Mouse (Mus musculus) cerebellum, postnatal 25 days (tissue): ENCODE data around the gene Ippk.

ENCODE experiments used
- DNase-seq, 2 experiments: peaks; one replicate each; pipeline ENCODE4 v3.0.0; 2021; ENCODE audit warnings: mixed read lengths in 2 of 2

Ippk gene

GRCm38 (mm10) chr13:49485388-49485787 is 64.3 kb downstream of the Ippk start:
- no peak for DNase-seq

GRCm38 (mm10) chr13:49492376-49493368 is 71.6 kb downstream of the Ippk start, which contains the start of gene Tes3-ps:
Gene Tes3-ps (plus strand): TSS chr13:49493318.
- no peak for DNase-seq

GRCm38 (mm10) chr13:49504510-49504909 is 83.5 kb downstream of the Ippk start, which contains the start of gene Ecm2:
Gene Ecm2 (plus strand): TSS chr13:49504810.
- DNase-seq, result no peak

- DNase-seq, result no peak
These were observed 84.7 kb downstream of the Ippk start for GRCm38 (mm10) chr13:49505776-49506175.

- DNase-seq, result no peak
These were observed 86.1 kb downstream of the Ippk start for GRCm38 (mm10) chr13:49507176-49507575.
